Mouse (Mus musculus) midbrain, embryonic 16.5 days (tissue): Measurements from ENCODE around the gene Prr5. TPM values are rescaled to one million over a fixed set of nuclear protein-coding genes. Genes with fewer than 3 reads are reported as not detected.
"Not testable (repeated sequence)": the region's sequence is repeated elsewhere in the genome, so short reads cannot be mapped to it uniquely, and the experiment has no call there.

Experiments
- ATAC-seq: fragments of 200-750 bp; cut with Nextera tagmentation; 2 replicates; pipeline ENCODE4 v1.8.0; 2017; ENCODE audit warnings: moderate TSS enrichment
- H3K27ac ChIP-seq: fragments of 300-500 bp; sonication (generic); 2 replicates; pipeline ENCODE4 v1.5.1; 2014; ENCODE audit warnings: mild to moderate bottlenecking, low read length, mixed read lengths
- H3K27me3 ChIP-seq: fragments of 300-500 bp; sonication (generic); 2 replicates; pipeline ENCODE4 v1.6.1; 2014; ENCODE audit warnings: low read depth, low read length, mixed read lengths; ENCODE audit not compliant: control insufficient read depth, insufficient read depth
- H3K36me3 ChIP-seq: fragments of 300-500 bp; sonication (generic); 2 replicates; pipeline ENCODE4 v1.6.1; 2014; ENCODE audit warnings: mild to moderate bottlenecking, low read length, moderate library complexity, mixed read lengths; ENCODE audit not compliant: control insufficient read depth, insufficient read depth
- H3K4me1 ChIP-seq: fragments of 300-500 bp; sonication (generic); 2 replicates; pipeline ENCODE4 v1.6.1; 2014; ENCODE audit warnings: mild to moderate bottlenecking, low read length, mixed read lengths; ENCODE audit not compliant: control insufficient read depth, insufficient read depth
- H3K4me2 ChIP-seq: fragments of 300-500 bp; sonication (generic); 2 replicates; pipeline ENCODE4 v1.6.1; 2014; ENCODE audit warnings: mild to moderate bottlenecking, low read length, mixed read lengths
- H3K4me3 ChIP-seq: fragments of 300-500 bp; sonication (generic); 2 replicates; pipeline ENCODE4 v1.5.1; 2014; ENCODE audit warnings: low read depth, mild to moderate bottlenecking, low read length, moderate library complexity, mixed read lengths
- H3K9ac ChIP-seq: fragments of 300-500 bp; sonication (generic); 2 replicates; pipeline ENCODE4 v1.6.1; 2014; ENCODE audit warnings: low read depth, low read length, mixed read lengths
- H3K9me3 ChIP-seq: fragments of 300-500 bp; sonication (generic); replicated peaks from 2 replicates; pipeline ENCODE4 v1.6.1; 2014; ENCODE audit warnings: mild to moderate bottlenecking, low read length, mixed read lengths; ENCODE audit not compliant: control insufficient read depth, poor library complexity, severe bottlenecking
- WGBS: fragments of 180-500 bp; shearing (Covaris S2); extraction: QIAGEN DNeasy Blood & Tissue Kit; methylation state at CpG from one replicate; pipeline ENCODE4 v1.1.7; 2014; 5-methylcytosine and 5-hydroxymethylcytosine counted together
- polyA plus RNA-seq: library from polyadenylated mRNA; unstranded; fragments of >200 nt; fragmentation: Nextera tagmentation; extraction: Ambion mirVana; gene quantifications from 2 replicates; pipeline ENCODE4 v1.2.1, GENCODE M21; 2015

Prr5 gene
- polyA plus RNA-seq, 1 experiment from 2014 or later: 30.8 TPM

- H3K4me3 ChIP-seq: no peak overlapping the region
- no peaks in the 10 kb centered on the region for H3K4me1 ChIP-seq
- H3K27ac ChIP-seq: no peak overlapping the region
- H3K36me3 ChIP-seq: peaks cover 4% of the 10 kb centered on the region; the same call in 1 of the 2 replicates
- H3K27me3 ChIP-seq: no peaks in the 10 kb centered on the region
- no peaks in the 10 kb centered on the region for H3K9me3 ChIP-seq
- no peak overlapping the region for H3K9ac ChIP-seq
- no peak for ATAC-seq
- H3K4me2 ChIP-seq: no peak overlapping the region
- 84% methylated on average over 6 of the region's 6 CpGs for WGBS
These were observed 36.0 kb downstream of the Prr5 start for GRCm38 (mm10) chr15:84705351-84705901.

- H3K27me3 ChIP-seq: no peaks in the 10 kb centered on the region
- no peak overlapping the region for H3K27ac ChIP-seq
- no peak overlapping the region for H3K9ac ChIP-seq
- H3K4me1 ChIP-seq: no peaks in the 10 kb centered on the region
- H3K4me2 ChIP-seq: no peak overlapping the region
- H3K36me3 ChIP-seq: peaks cover 4% of the 10 kb centered on the region; the same call in 1 of the 2 replicates
- no peak overlapping the region for H3K4me3 ChIP-seq
- WGBS: 86% methylated on average over 6 of the region's 6 CpGs
- ATAC-seq: no peak
- no peaks in the 10 kb centered on the region for H3K9me3 ChIP-seq
These were observed 37.7 kb downstream of the Prr5 start for GRCm38 (mm10) chr15:84706983-84707619.

GRCm38 (mm10) chr15:84712566-84713405 is 43.4 kb downstream of the Prr5 start:
- no peak overlapping the region for H3K9ac ChIP-seq
- H3K27me3 ChIP-seq: no peaks in the 10 kb centered on the region
- no peak overlapping the region for H3K4me3 ChIP-seq
- H3K27ac ChIP-seq: no peak overlapping the region
- no peak overlapping the region for H3K4me2 ChIP-seq
- no peaks in the 10 kb centered on the region for H3K9me3 ChIP-seq
- WGBS: 73% methylated on average over 14 of the region's 14 CpGs
- peaks cover 9% of the 10 kb centered on the region for H3K4me1 ChIP-seq
- ATAC-seq: no peak
- H3K36me3 ChIP-seq: no peaks in the 10 kb centered on the region

- no peaks in the 10 kb centered on the region for H3K36me3 ChIP-seq
- H3K9me3 ChIP-seq: no peaks in the 10 kb centered on the region
- H3K27me3 ChIP-seq: peaks cover 15% of the 10 kb centered on the region
- 0% methylated on average over 17 of the region's 17 CpGs for WGBS
- H3K27ac ChIP-seq: peak overlapping the region; percentile 59
- peak overlapping the region; percentile 54 for H3K9ac ChIP-seq
- peaks cover 9% of the 10 kb centered on the region for H3K4me1 ChIP-seq
- peak overlapping the region; percentile 54 for H3K4me2 ChIP-seq
- peak; percentile 61; the same call in 1 of the 2 replicates for ATAC-seq
- peak overlapping the region; percentile 6 for H3K4me3 ChIP-seq
These were observed 45.3 kb downstream of the Prr5 start for GRCm38 (mm10) chr15:84714730-84715129.

- Histone ChIP-seq H3K27ac (peak overlapping the region; percentile 59), H3K36me3 (no peaks in the 10 kb centered on the region), H3K9me3 (no peaks in the 10 kb centered on the region), H3K4me2 (peak overlapping the region; percentile 54), H3K9ac (peak overlapping the region; percentile 54; the same call in 1 of the 2 replicates), H3K4me1 (peaks cover 13% of the 10 kb centered on the region), H3K4me3 (peak overlapping the region; percentile 6), H3K27me3 (peaks cover 20% of the 10 kb centered on the region)
- peak; percentile 53; the same call in 1 of the 2 replicates for ATAC-seq
- WGBS: 42% methylated on average over 11 of the region's 11 CpGs
These were observed 45.7 kb downstream of the Prr5 start for GRCm38 (mm10) chr15:84715132-84715531.

GRCm38 (mm10) chr15:84717570-84718270 is 48.3 kb downstream of the Prr5 start:
- not testable (repeated sequence) for H3K9me3 ChIP-seq, ATAC-seq, H3K9ac ChIP-seq, H3K4me2 ChIP-seq, H3K36me3 ChIP-seq, H3K4me3 ChIP-seq, H3K27ac ChIP-seq
- WGBS: 67% methylated on average over 6 of the region's 6 CpGs
- Histone ChIP-seq H3K27me3 (peaks cover 32% of the 10 kb centered on the region), H3K4me1 (peaks cover 18% of the 10 kb centered on the region)

GRCm38 (mm10) chr15:84718785-84719184 is 49.4 kb downstream of the Prr5 start:
- 67% methylated on average over 3 of the region's 3 CpGs for WGBS
- no peak overlapping the region for H3K4me2 ChIP-seq
- H3K9me3 ChIP-seq: no peaks in the 10 kb centered on the region
- H3K4me3 ChIP-seq: no peak overlapping the region
- ATAC-seq: no peak
- H3K36me3 ChIP-seq: no peaks in the 10 kb centered on the region
- no peak overlapping the region for H3K9ac ChIP-seq
- H3K27ac ChIP-seq: no peak overlapping the region
- peaks cover 32% of the 10 kb centered on the region for H3K27me3 ChIP-seq
- peaks cover 18% of the 10 kb centered on the region for H3K4me1 ChIP-seq

GRCm38 (mm10) chr15:84719791-84720190 is 50.4 kb downstream of the Prr5 start, which contains the start of gene Arhgap8:
Gene Arhgap8 (plus strand): TSS chr15:84720052.
- Histone ChIP-seq H3K4me1 (peaks cover 13% of the 10 kb centered on the region), H3K9me3 (no peaks in the 10 kb centered on the region), H3K27me3 (peaks cover 32% of the 10 kb centered on the region), H3K36me3 (no peaks in the 10 kb centered on the region), H3K9ac (no peak within 1 kb of the TSS), H3K4me3 (peak within 1 kb of the TSS; percentile 11; the same call in 1 of the 2 replicates), H3K4me2 (peak within 1 kb of the TSS; percentile 36), H3K27ac (no peak within 1 kb of the TSS)
- 4% methylated on average over 20 of the region's 24 CpGs for WGBS
- ATAC-seq: no peak
